Mouse (Mus musculus) bone marrow macrophage, adult 2 months (primary cell): ENCODE measurements at regions not wholly inside any gene's neighbourhood (a gene's known extent, or its start where the extent isn't known, plus 50 kb on each side); places are given as distances from the start of the nearest gene placed in this dataset.

Experiments used
- CTCF ChIP-seq: IDR thresholded peaks from 2 replicates; pipeline ENCODE4 v1.5.1; 2012; ENCODE audit warnings: low read depth, mild to moderate bottlenecking, low read length, moderate library complexity
- POLR2A ChIP-seq: IDR thresholded peaks from 2 replicates; pipeline ENCODE4 v1.6.1; 2012; ENCODE audit warnings: mild to moderate bottlenecking, low read depth, low read length, borderline replicate concordance

- no peak for TF ChIP-seq CTCF
- TF ChIP-seq POLR2A: no peak
Measured at GRCm38 (mm10) chr7:136767231-136767630, 127.2 kb upstream of the Mgmt start.
